Mouse (Mus musculus) heart, adult 8-10 months (tissue): ENCODE measurements around the gene Adrm1. TPM values are rescaled to one million over a fixed set of nuclear protein-coding genes. Genes with fewer than 3 reads are reported as not detected.

Experiments
- DNase-seq: peaks from one replicate; pipeline ENCODE4 v3.0.0; 2022; ENCODE audit warnings: low spot score
- total RNA-seq, 4 experiments: library from RNA; stranded (reverse); gene quantifications; 2 replicates each; pipeline ENCODE4 v1.2.4; 2022

Adrm1 gene
- total RNA-seq, 4 experiments from 2014 or later, result 80.8 to 93.9 (median 90.0) TPM

- no peak for DNase-seq
Observed at GRCm38 (mm10) chr2:180184752-180185109, 13.4 kb downstream of the Adrm1 start.

GRCm38 (mm10) chr2:180185686-180186085 is 14.4 kb downstream of the Adrm1 start:
- no peak for DNase-seq

GRCm38 (mm10) chr2:180187362-180187761 is 16.1 kb downstream of the Adrm1 start:
- no peak for DNase-seq

GRCm38 (mm10) chr2:180196610-180197322 is 25.5 kb downstream of the Adrm1 start:
- no peak for DNase-seq

- no peak for DNase-seq
Observed at GRCm38 (mm10) chr2:180197323-180198037, 26.2 kb downstream of the Adrm1 start.

- no peak for DNase-seq
Observed at GRCm38 (mm10) chr2:180198782-180199181, 27.5 kb downstream of the Adrm1 start.

- no peak for DNase-seq
Observed at GRCm38 (mm10) chr2:180200681-180201080, 29.4 kb downstream of the Adrm1 start.

- DNase-seq, result no peak
Observed at GRCm38 (mm10) chr2:180201303-180201702, 30.0 kb downstream of the Adrm1 start.

GRCm38 (mm10) chr2:180202263-180202662 is 31.0 kb downstream of the Adrm1 start:
- no peak for DNase-seq

- no peak for DNase-seq
Observed at GRCm38 (mm10) chr2:180202805-180203204, 31.5 kb downstream of the Adrm1 start.

- DNase-seq, result peak; percentile 61
Observed at GRCm38 (mm10) chr2:180204501-180204900, 33.2 kb downstream of the Adrm1 start.

GRCm38 (mm10) chr2:180205083-180205955 is 34.0 kb downstream of the Adrm1 start:
- no peak for DNase-seq

GRCm38 (mm10) chr2:180205956-180206280 is 34.6 kb downstream of the Adrm1 start:
- DNase-seq, result peak; percentile 72

GRCm38 (mm10) chr2:180207840-180208239 is 36.6 kb downstream of the Adrm1 start:
- DNase-seq, result peak; percentile 73

GRCm38 (mm10) chr2:180208976-180209375 is 37.7 kb downstream of the Adrm1 start:
- DNase-seq, result no peak

- DNase-seq, result no peak
Observed at GRCm38 (mm10) chr2:180212255-180212654, 41.0 kb downstream of the Adrm1 start.

- DNase-seq, result no peak
Observed at GRCm38 (mm10) chr2:180214352-180214978, 43.2 kb downstream of the Adrm1 start.

- no peak for DNase-seq
Observed at GRCm38 (mm10) chr2:180215011-180215461, 43.8 kb downstream of the Adrm1 start.

GRCm38 (mm10) chr2:180215951-180216350 is 44.7 kb downstream of the Adrm1 start:
- peak; percentile 65 for DNase-seq

- no peak for DNase-seq
Observed at GRCm38 (mm10) chr2:180216921-180217320, 45.6 kb downstream of the Adrm1 start.

- peak; percentile 81 for DNase-seq
Observed at GRCm38 (mm10) chr2:180217587-180217986, 46.3 kb downstream of the Adrm1 start.

- DNase-seq, result no peak
Observed at GRCm38 (mm10) chr2:180218241-180218640, 47.0 kb downstream of the Adrm1 start.
